Mouse (Mus musculus): ENCODE measurements at regions not wholly inside any gene's neighbourhood (a gene's known extent, or its start where the extent isn't known, plus 50 kb on each side); places are given as distances from the start of the nearest gene placed in this dataset.

GRCm38 (mm10) chr17:82925751-82926150 lies 289.3 kb upstream of the Pkdcc start:
- H3K27me3 ChIP-seq: no peaks in the 10 kb centered on the region
- 80% methylated on average over 2 of the region's 2 CpGs for WGBS
- H3K27ac ChIP-seq (replicated peaks): no peak overlapping the region
- peaks cover 4% of the 10 kb centered on the region; the same call in 1 of the 2 replicates for H3K4me1 ChIP-seq (replicated peaks)
- H3K4me3 ChIP-seq: no peak overlapping the region
- H3K9me3 ChIP-seq: no peaks in the 10 kb centered on the region
- no peaks in the 10 kb centered on the region for H3K36me3 ChIP-seq
- ATAC-seq (ENCODE audit: low read depth): no peak
- H3K4me2 ChIP-seq: no peak overlapping the region
- no peak overlapping the region for H3K9ac ChIP-seq

GRCm38 (mm10) chr17:82927681-82928080 lies 287.4 kb upstream of the Pkdcc start:
- no peak for ATAC-seq (ENCODE audit: low read depth)
- Histone ChIP-seq H3K4me1 (replicated peaks) (peaks cover 4% of the 10 kb centered on the region; the same call in 1 of the 2 replicates), H3K27ac (replicated peaks) (no peak overlapping the region), H3K9ac (no peak overlapping the region), H3K27me3 (no peaks in the 10 kb centered on the region), H3K9me3 (no peaks in the 10 kb centered on the region), H3K4me3 (no peak overlapping the region), H3K4me2 (no peak overlapping the region), H3K36me3 (no peaks in the 10 kb centered on the region)
- WGBS: 96% methylated on average over 3 of the region's 3 CpGs

GRCm38 (mm10) chr17:82929511-82929910 lies 285.6 kb upstream of the Pkdcc start:
- H3K4me3 ChIP-seq: no peak overlapping the region
- no peaks in the 10 kb centered on the region for H3K36me3 ChIP-seq
- no peak overlapping the region for H3K4me2 ChIP-seq
- H3K4me1 ChIP-seq (replicated peaks): peaks cover 4% of the 10 kb centered on the region; the same call in 1 of the 2 replicates
- no peak for ATAC-seq (ENCODE audit: low read depth)
- H3K9me3 ChIP-seq: no peaks in the 10 kb centered on the region
- H3K27ac ChIP-seq (replicated peaks): no peak overlapping the region
- H3K27me3 ChIP-seq: no peaks in the 10 kb centered on the region
- H3K9ac ChIP-seq: no peak overlapping the region
- 36% methylated on average over 3 of the region's 3 CpGs for WGBS

DNA sequence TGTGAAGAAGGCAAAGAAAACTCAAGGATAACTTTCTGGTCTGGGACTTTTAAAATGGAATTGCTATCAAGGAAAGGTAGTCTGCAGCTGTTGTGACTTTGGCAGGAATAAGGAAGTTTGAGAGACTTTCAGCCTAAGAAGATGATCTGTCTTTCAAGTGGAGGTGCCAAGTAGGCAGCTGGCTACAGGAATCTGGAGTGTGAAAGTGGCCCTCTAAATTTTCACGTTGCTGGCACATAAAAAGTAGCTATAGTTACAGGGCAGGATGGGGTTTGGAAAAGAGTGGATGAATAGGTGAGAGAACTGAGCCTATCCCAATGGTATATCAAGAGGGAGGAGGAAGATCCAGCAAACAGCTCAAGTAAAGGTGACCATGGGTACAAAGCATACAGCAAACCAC lies 284.4 kb upstream of the Pkdcc start:
- WGBS: 46% methylated on average over 1 of the region's 1 CpGs

GRCm38 (mm10) chr17:82931476-82931875 lies 283.6 kb upstream of the Pkdcc start:
- no peaks in the 10 kb centered on the region for H3K9me3 ChIP-seq
- no peaks in the 10 kb centered on the region for H3K27me3 ChIP-seq
- H3K9ac ChIP-seq: no peak overlapping the region
- no peak for ATAC-seq (ENCODE audit: low read depth)
- 90% methylated on average over 4 of the region's 4 CpGs for WGBS
- H3K27ac ChIP-seq (replicated peaks): no peak overlapping the region
- H3K4me3 ChIP-seq: no peak overlapping the region
- H3K4me1 ChIP-seq (replicated peaks): peaks cover 4% of the 10 kb centered on the region; the same call in 1 of the 2 replicates
- H3K36me3 ChIP-seq: no peaks in the 10 kb centered on the region
- no peak overlapping the region for H3K4me2 ChIP-seq

More for the DNA sequence above, 284.4 kb upstream of the Pkdcc start:
- Histone ChIP-seq H3K9ac (no peak overlapping the region), H3K36me3 (no peaks in the 10 kb centered on the region), H3K4me2 (no peak overlapping the region), H3K4me1 (replicated peaks) (peaks cover 4% of the 10 kb centered on the region; the same call in 1 of the 2 replicates), H3K27me3 (no peaks in the 10 kb centered on the region), H3K9me3 (no peaks in the 10 kb centered on the region), H3K27ac (replicated peaks) (no peak overlapping the region), H3K4me3 (no peak overlapping the region)
- no peak for ATAC-seq (ENCODE audit: low read depth)

- Histone ChIP-seq H3K4me1 (replicated peaks) (no peaks in the 10 kb centered on the region), H3K27ac (replicated peaks) (no peak overlapping the region), H3K9ac (no peak overlapping the region), H3K4me3 (no peak overlapping the region), H3K9me3 (no peaks in the 10 kb centered on the region), H3K4me2 (no peak overlapping the region), H3K27me3 (no peaks in the 10 kb centered on the region), H3K36me3 (no peaks in the 10 kb centered on the region)
- WGBS: 75% methylated on average over 3 of the region's 3 CpGs
- ATAC-seq (ENCODE audit: low read depth): no peak
These were observed 278.3 kb upstream of the Pkdcc start for GRCm38 (mm10) chr17:82936836-82937235.

DNA sequence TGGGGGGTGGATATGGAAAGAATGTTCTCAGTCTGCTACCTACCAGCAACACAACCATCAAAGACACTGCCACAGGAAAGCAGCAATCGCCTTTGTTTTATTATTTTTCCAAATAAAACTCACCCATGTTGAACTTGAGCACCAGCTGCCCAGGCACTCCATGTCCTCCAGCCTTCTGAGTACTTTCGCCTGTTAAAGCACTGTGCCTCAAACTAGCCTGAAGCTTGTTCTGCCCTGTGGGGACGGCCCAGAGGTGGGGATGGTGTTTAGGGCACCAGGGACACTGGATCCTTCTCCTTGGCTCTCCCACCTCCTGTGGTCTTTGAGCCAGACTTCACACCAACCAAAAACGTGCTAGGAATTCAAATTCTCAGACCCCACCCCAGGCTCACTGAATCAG lies 269.0 kb upstream of the Pkdcc start:
- H3K9me3 ChIP-seq: no peaks in the 10 kb centered on the region
- no peak overlapping the region for H3K4me2 ChIP-seq
- H3K27ac ChIP-seq (replicated peaks): no peak overlapping the region
- H3K4me3 ChIP-seq: no peak overlapping the region
- H3K27me3 ChIP-seq: no peaks in the 10 kb centered on the region
- no peaks in the 10 kb centered on the region for H3K36me3 ChIP-seq
- no peaks in the 10 kb centered on the region for H3K4me1 ChIP-seq (replicated peaks)
- 63% methylated on average over 4 of the region's 4 CpGs for WGBS
- H3K9ac ChIP-seq: no peak overlapping the region
- ATAC-seq (ENCODE audit: low read depth): no peak

- ATAC-seq (ENCODE audit: low read depth): no peak
- no peak overlapping the region for H3K27ac ChIP-seq (replicated peaks)
- H3K4me1 ChIP-seq (replicated peaks): no peaks in the 10 kb centered on the region
- H3K9ac ChIP-seq: no peak overlapping the region
- no peaks in the 10 kb centered on the region for H3K36me3 ChIP-seq
- H3K4me2 ChIP-seq: no peak overlapping the region
- H3K27me3 ChIP-seq: no peaks in the 10 kb centered on the region
- H3K9me3 ChIP-seq: no peaks in the 10 kb centered on the region
- 46% methylated on average over 4 of the region's 4 CpGs for WGBS
- no peak overlapping the region for H3K4me3 ChIP-seq
These were observed 265.3 kb upstream of the Pkdcc start for GRCm38 (mm10) chr17:82949794-82950193.

GRCm38 (mm10) chr17:82950268-82950667 lies 264.8 kb upstream of the Pkdcc start:
- H3K27me3 ChIP-seq: no peaks in the 10 kb centered on the region
- no peak overlapping the region for H3K9ac ChIP-seq
- H3K27ac ChIP-seq (replicated peaks): no peak overlapping the region
- no peak for ATAC-seq (ENCODE audit: low read depth)
- H3K36me3 ChIP-seq: no peaks in the 10 kb centered on the region
- WGBS: 85% methylated on average over 14 of the region's 14 CpGs
- no peaks in the 10 kb centered on the region for H3K9me3 ChIP-seq
- H3K4me2 ChIP-seq: no peak overlapping the region
- no peak overlapping the region for H3K4me3 ChIP-seq
- H3K4me1 ChIP-seq (replicated peaks): no peaks in the 10 kb centered on the region

GRCm38 (mm10) chr17:82957409-82957808 lies 257.7 kb upstream of the Pkdcc start:
- Histone ChIP-seq H3K36me3 (no peaks in the 10 kb centered on the region), H3K9ac (no peak overlapping the region), H3K4me2 (no peak overlapping the region), H3K27me3 (0 out of 2 replicates have a peak, but pooled peaks cover 6% of the 10 kb centered on the region), H3K9me3 (no peaks in the 10 kb centered on the region), H3K4me1 (replicated peaks) (no peaks in the 10 kb centered on the region), H3K4me3 (no peak overlapping the region), H3K27ac (replicated peaks) (no peak overlapping the region)
- 48% methylated on average over 4 of the region's 4 CpGs for WGBS
- peak; percentile 59; the same call in 1 of the 2 replicates for ATAC-seq (ENCODE audit: low read depth)

DNA sequence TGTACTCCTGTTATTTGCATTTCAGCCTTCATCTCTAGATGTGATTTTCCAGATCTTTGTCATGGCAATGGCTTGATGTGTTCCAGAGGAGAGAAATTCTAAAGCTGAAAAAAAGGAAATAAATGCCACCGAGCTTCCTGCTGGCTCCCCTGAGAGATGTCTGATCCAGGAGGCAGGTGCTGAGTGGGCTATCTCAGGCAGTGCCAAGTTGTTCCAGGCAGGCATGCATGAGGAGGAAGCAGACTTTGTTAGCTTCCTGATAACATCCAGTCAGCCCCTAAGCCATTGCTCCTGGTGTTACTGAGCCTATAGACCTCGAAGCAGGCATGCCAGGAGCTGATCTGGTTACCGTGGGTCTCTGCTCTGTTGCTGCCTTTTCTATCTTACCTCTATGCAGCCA lies 251.7 kb upstream of the Pkdcc start:
- WGBS: 80% methylated on average over 3 of the region's 3 CpGs
- H3K27ac ChIP-seq (replicated peaks): no peak overlapping the region
- no peak for ATAC-seq (ENCODE audit: low read depth)
- H3K4me3 ChIP-seq: no peak overlapping the region
- H3K36me3 ChIP-seq: no peaks in the 10 kb centered on the region
- H3K9me3 ChIP-seq: no peaks in the 10 kb centered on the region
- H3K4me2 ChIP-seq: no peak overlapping the region
- H3K27me3 ChIP-seq: 0 out of 2 replicates have a peak, but pooled peaks cover 3% of the 10 kb centered on the region
- no peak overlapping the region for H3K9ac ChIP-seq
- no peaks in the 10 kb centered on the region for H3K4me1 ChIP-seq (replicated peaks)

GRCm38 (mm10) chr17:82999710-83000109 lies 215.4 kb upstream of the Pkdcc start:
- Histone ChIP-seq H3K4me3 (no peak overlapping the region), H3K4me2 (no peak overlapping the region), H3K36me3 (no peaks in the 10 kb centered on the region), H3K27me3 (no peaks in the 10 kb centered on the region), H3K9me3 (no peaks in the 10 kb centered on the region), H3K4me1 (replicated peaks) (peaks cover 8% of the 10 kb centered on the region), H3K27ac (replicated peaks) (no peak overlapping the region), H3K9ac (no peak overlapping the region)
- no peak; the same call in 1 of the 2 replicates for ATAC-seq (ENCODE audit: low read depth)
- WGBS: 61% methylated on average over 10 of the region's 10 CpGs

GRCm38 (mm10) chr17:83000411-83000810 lies 214.7 kb upstream of the Pkdcc start:
- H3K9me3 ChIP-seq: no peaks in the 10 kb centered on the region
- ATAC-seq (ENCODE audit: low read depth): no peak

More at GRCm38 (mm10) chr17:83000411-83000810, 214.7 kb upstream of the Pkdcc start:
- Histone ChIP-seq H3K27ac (replicated peaks) (no peak overlapping the region), H3K4me2 (no peak overlapping the region), H3K4me1 (replicated peaks) (peaks cover 8% of the 10 kb centered on the region), H3K9ac (no peak overlapping the region), H3K4me3 (no peak overlapping the region), H3K36me3 (no peaks in the 10 kb centered on the region), H3K27me3 (no peaks in the 10 kb centered on the region)
- WGBS: 69% methylated on average over 8 of the region's 8 CpGs
